Comparison of ENCODE assay signal across 26 mouse cellular contexts in genomic region chr12:16384396-16384795, GRCm38 (mm10).
A peak's percentile ranks its signal among the peaks of the same experiment; 100 is the strongest.
DNase-seq lines count a peak whose midpoint lies in the region; ATAC-seq and TF ChIP-seq lines count a peak whose summit lies in the region.
"Had no signal": no experiment of that assay in that cellular context is flagged by ENCODE, and none has a peak within 500 bp of the region (broad histone marks: within the 10 kb centered on the region; RNA-seq: fewer than 3 reads in every experiment).

No protein-coding gene starts in this region.

- H3K9ac ChIP-seq in embryonic facial prominence, embryonic 14.5 days (ENCODE audit: low read depth, low read length) = no peak overlapping the region
- H3K9ac ChIP-seq: limb, embryonic 12.5 days; liver, embryonic 12.5 days; stomach, embryonic 15.5 days had no signal

- ATAC-seq in embryonic facial prominence, embryonic 14.5 days (ENCODE audit: low read depth) = no peak
- ATAC-seq: forebrain, embryonic 16.5 days; hindbrain, embryonic 16.5 days; intestine, embryonic 16.5 days; liver, embryonic 12.5 days; lung, postnatal 0 days had no signal

- no peak for TF ChIP-seq CTCF in spleen, adult 2 months (IDR thresholded peaks at IDR 0.05; ENCODE audit: extremely low read depth, insufficient read depth, insufficient read length, insufficient replicate concordance)

- no peaks in the 10 kb centered on the region for H3K36me3 ChIP-seq in spleen, adult 2 months (ENCODE audit: control insufficient read depth, insufficient read depth, low read length)
- no peaks in the 10 kb centered on the region for H3K36me3 ChIP-seq in embryonic facial prominence, embryonic 14.5 days (ENCODE audit: control insufficient read depth, insufficient read depth, low read length)
- H3K36me3 ChIP-seq: limb, embryonic 12.5 days; liver, embryonic 12.5 days; stomach, embryonic 15.5 days had no signal

- peak overlapping the region; percentile 94 for H3K27ac ChIP-seq in spleen, adult 2 months (ENCODE audit: insufficient read depth, low read length)
- H3K27ac ChIP-seq in embryonic facial prominence, embryonic 14.5 days (replicated peaks; ENCODE audit: low read depth, low read length) = peak overlapping the region; percentile 73; the same call in 1 of the 2 replicates
- H3K27ac ChIP-seq: gastrocnemius, adult 2 months; kidney, postnatal 0 days; limb, embryonic 12.5 days; liver, embryonic 12.5 days had no signal

- DNase-seq in spleen, adult 2 months (ENCODE audit: low read depth in 1 of 2, low spot score in 2 of 2) = peak; percentile 37 to 39
- no peak for DNase-seq in spleen, postnatal 14 days (ENCODE audit: low spot score in 2 of 2)
- DNase-seq in A20 (ENCODE audit: low read depth, low spot score) = peak; percentile 90
- peak; percentile 63 to 66 for DNase-seq in B cell, adult 2 months
- no peak for DNase-seq in embryonic facial prominence, embryonic 14.5 days (ENCODE audit: low spot score)
- DNase-seq in gastrocnemius, postnatal 4 days (ENCODE audit: low spot score in 2 of 2) = no peak
- no peak for DNase-seq in heart, postnatal 25 days (ENCODE audit: low spot score)
- DNase-seq in gastrocnemius, postnatal 10 days = no peak
- DNase-seq: adrenal gland, postnatal 36 days; cerebellum, adult 2 months; cerebellum, postnatal 14 days; gastrocnemius, adult 2 months; heart, postnatal 14 days; kidney, adult 8-10 months; layer of hippocampus, adult 9-11 months; midbrain, embryonic 14.5 days; retina, postnatal 1 day; right cerebral cortex, postnatal 14 days had no signal

- no peak overlapping the region for H3K4me2 ChIP-seq in embryonic facial prominence, embryonic 14.5 days (ENCODE audit: low read depth, low read length)
- H3K4me2 ChIP-seq: limb, embryonic 12.5 days; liver, embryonic 12.5 days; stomach, embryonic 15.5 days had no signal

- no peak for TF ChIP-seq POLR2A in spleen, adult 2 months (IDR thresholded peaks at IDR 0.05; ENCODE audit: low read depth, low read length)

- H3K9me3 ChIP-seq in embryonic facial prominence, embryonic 14.5 days (ENCODE audit: control insufficient read depth, low read length) = 0 out of 2 replicates have a peak, but pooled peaks cover 4% of the 10 kb centered on the region
- H3K9me3 ChIP-seq: limb, embryonic 12.5 days; liver, embryonic 12.5 days; stomach, embryonic 15.5 days had no signal

- no peaks in the 10 kb centered on the region for H3K27me3 ChIP-seq in spleen, adult 2 months (ENCODE audit: control insufficient read depth, insufficient read depth, low read length)
- H3K27me3 ChIP-seq in embryonic facial prominence, embryonic 14.5 days (replicated peaks; ENCODE audit: control insufficient read depth, insufficient read depth, low read length) = no peaks in the 10 kb centered on the region
- H3K27me3 ChIP-seq: limb, embryonic 12.5 days; liver, embryonic 12.5 days; stomach, embryonic 15.5 days had no signal

- 8% methylated on average over 1 of the region's 1 CpGs for WGBS in spleen, adult 2 months
- WGBS in embryonic facial prominence, embryonic 14.5 days = 39% methylated on average over 1 of the region's 1 CpGs

- intact Hi-C loops in heart, postnatal 25 days (cut with DNase I) = no loop called here

- peaks cover 16% of the 10 kb centered on the region; the same call in 1 of the 2 replicates for H3K4me1 ChIP-seq in spleen, adult 2 months (ENCODE audit: control insufficient read depth, insufficient read depth, insufficient read length)
- peaks cover 9% of the 10 kb centered on the region; the same call in 1 of the 2 replicates for H3K4me1 ChIP-seq in embryonic facial prominence, embryonic 14.5 days (ENCODE audit: control insufficient read depth, insufficient read depth, low read length)
- H3K4me1 ChIP-seq: limb, embryonic 12.5 days; liver, embryonic 12.5 days; stomach, embryonic 15.5 days had no signal

- H3K4me3 ChIP-seq in spleen, adult 2 months (ENCODE audit: extremely low read depth, insufficient read depth, insufficient read length) = no peak overlapping the region
- no peak overlapping the region for H3K4me3 ChIP-seq in embryonic facial prominence, embryonic 14.5 days (ENCODE audit: low read depth, low read length)
- H3K4me3 ChIP-seq: gastrocnemius, adult 2 months; limb, embryonic 12.5 days; liver, embryonic 12.5 days; stomach, embryonic 15.5 days had no signal

Comparison
In these comparisons a context has a peak if more than half of its experiments do, and no peak if none do; other contexts are left out.
1. DNase-seq: peak in spleen, adult 2 months (2 of 2), A20 (single experiment) and B cell, adult 2 months (2 of 2); none in spleen, postnatal 14 days (0 of 2), embryonic facial prominence, embryonic 14.5 days (single experiment), gastrocnemius, postnatal 4 days (0 of 2), heart, postnatal 25 days (single experiment) and gastrocnemius, postnatal 10 days (single experiment).